Mouse (Mus musculus) heart, adult 2 months (tissue): ENCODE measurements at regions not wholly inside any gene's neighbourhood (a gene's known extent, or its start where the extent isn't known, plus 50 kb on each side); places are given as distances from the start of the nearest gene placed in this dataset.

Experiments
- DNase-seq, 2 experiments: peaks; one replicate each; pipeline ENCODE4 v3.0.0; 2021
- H3K27ac ChIP-seq: fragments of 200-600 bp; 2 replicates; pipeline ENCODE4 v1.8.1; 2022
- H3K27me3 ChIP-seq: fragments of 200-500 bp; 2 replicates; pipeline ENCODE4 v1.6.1; 2012; ENCODE audit warnings: mild to moderate bottlenecking, low read length, inconsistent platforms, mixed read lengths; ENCODE audit not compliant: control insufficient read depth, insufficient read depth
- H3K36me3 ChIP-seq: fragments of 200-500 bp; 2 replicates; pipeline ENCODE4 v1.6.1; 2012; ENCODE audit warnings: low read length, inconsistent platforms; ENCODE audit not compliant: control insufficient read depth, insufficient read depth
- H3K4me1 ChIP-seq: fragments of 200-500 bp; 2 replicates; pipeline ENCODE4 v1.6.1; 2011; ENCODE audit warnings: low read length; ENCODE audit not compliant: control insufficient read depth, insufficient read depth
- H3K4me3 ChIP-seq: fragments of 200-600 bp; 2 replicates; pipeline ENCODE4 v1.8.1; 2022
- H3K79me2 ChIP-seq: fragments of 200-500 bp; replicated peaks from 2 replicates; pipeline ENCODE4 v1.6.1; 2012; ENCODE audit warnings: mild to moderate bottlenecking, inconsistent platforms, low read length, moderate library complexity, mixed read lengths; ENCODE audit not compliant: control insufficient read depth, insufficient read depth
- H3K9ac ChIP-seq: fragments of 200-500 bp; 2 replicates; pipeline ENCODE4 v1.6.1; 2012; ENCODE audit warnings: low read depth, mild to moderate bottlenecking, control low read depth, inconsistent platforms, low read length, mixed read lengths
- CTCF ChIP-seq: fragments of 200-600 bp; IDR thresholded peaks from 2 replicates; pipeline ENCODE4 v1.8.1; 2022; ENCODE audit warnings: antibody characterized with exemption, mild to moderate bottlenecking, moderate library complexity
- EP300 ChIP-seq: fragments of 200-500 bp; IDR thresholded peaks from 2 replicates; pipeline ENCODE4 v1.6.1; 2011; ENCODE audit warnings: low read depth, low read length, control low read depth; ENCODE audit not compliant: insufficient read depth
- POLR2A ChIP-seq: fragments of 200-500 bp; IDR thresholded peaks from 2 replicates; pipeline ENCODE4 v1.6.1; 2011; ENCODE audit warnings: mild to moderate bottlenecking, low read depth, low read length, control low read depth; ENCODE audit not compliant: insufficient read depth
- WGBS: fragments of 180-500 bp; shearing (Covaris S2); methylation state at CpG from one replicate; pipeline ENCODE4 v1.1.7; 2018; 5-methylcytosine and 5-hydroxymethylcytosine counted together
- intact Hi-C: fragments of 180-260 bp; cut with DNase I; formaldehyde crosslinking; loops from one replicate; pipeline ENCODE4 v1.15.1; 2025

GRCm38 (mm10) chr12:59509857-59510256 lies 290.3 kb upstream of the Fbxo33 start:
- no peaks in the 10 kb centered on the region for H3K79me2 ChIP-seq
- H3K27ac ChIP-seq: no peak overlapping the region
- no peak for DNase-seq
- no peak overlapping the region for H3K4me3 ChIP-seq
- TF ChIP-seq POLR2A (no peak), CTCF (no peak), EP300 (no peak)
- intact Hi-C loops: no loop called here
- no peaks in the 10 kb centered on the region for H3K27me3 ChIP-seq
- H3K9ac ChIP-seq: no peak overlapping the region
- no peaks in the 10 kb centered on the region for H3K36me3 ChIP-seq
- 68% methylated on average over 4 of the region's 4 CpGs for WGBS
- no peaks in the 10 kb centered on the region for H3K4me1 ChIP-seq

GRCm38 (mm10) chr12:59509175-59509574 lies 289.6 kb upstream of the Fbxo33 start:
- H3K9ac ChIP-seq: no peak overlapping the region
- TF ChIP-seq CTCF (no peak), EP300 (no peak), POLR2A (no peak)
- intact Hi-C loops: no loop called here

DNA sequence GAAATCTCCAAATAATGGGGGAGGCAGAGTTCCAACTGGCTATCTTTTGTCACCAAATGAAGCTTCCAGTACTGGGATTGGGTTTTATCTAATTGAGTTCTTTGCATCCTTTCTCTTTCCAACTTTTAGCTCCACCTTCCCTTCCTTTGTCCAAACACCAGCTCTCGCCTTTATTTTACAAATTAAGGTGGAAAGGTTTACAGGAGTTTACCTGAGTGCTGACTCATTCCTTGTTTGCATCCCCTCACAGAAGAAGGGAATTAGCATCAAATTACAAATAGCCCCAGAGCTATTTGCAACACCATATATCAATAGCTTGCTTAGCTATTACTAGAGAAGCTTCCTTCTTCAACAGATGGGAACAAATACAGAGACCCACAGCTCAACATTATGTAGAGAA lies 287.9 kb upstream of the Fbxo33 start:
- intact Hi-C loops: no loop called here
- Histone ChIP-seq H3K27ac (no peak overlapping the region), H3K4me3 (no peak overlapping the region), H3K79me2 (no peaks in the 10 kb centered on the region), H3K36me3 (no peaks in the 10 kb centered on the region), H3K27me3 (no peaks in the 10 kb centered on the region), H3K9ac (no peak overlapping the region), H3K4me1 (no peaks in the 10 kb centered on the region)
- no peak for TF ChIP-seq EP300
- TF ChIP-seq CTCF: no peak
- TF ChIP-seq POLR2A: no peak
- DNase-seq: no peak
- 57% methylated on average over 1 of the region's 1 CpGs for WGBS

More at GRCm38 (mm10) chr12:59509175-59509574, 289.6 kb upstream of the Fbxo33 start:
- no peaks in the 10 kb centered on the region for H3K4me1 ChIP-seq
- H3K27ac ChIP-seq: no peak overlapping the region
- no peaks in the 10 kb centered on the region for H3K79me2 ChIP-seq
- no peaks in the 10 kb centered on the region for H3K36me3 ChIP-seq
- H3K4me3 ChIP-seq: no peak overlapping the region
- no peaks in the 10 kb centered on the region for H3K27me3 ChIP-seq
- 53% methylated on average over 2 of the region's 2 CpGs for whole genome bisulfite sequencing
- DNase-seq: no peak

DNA sequence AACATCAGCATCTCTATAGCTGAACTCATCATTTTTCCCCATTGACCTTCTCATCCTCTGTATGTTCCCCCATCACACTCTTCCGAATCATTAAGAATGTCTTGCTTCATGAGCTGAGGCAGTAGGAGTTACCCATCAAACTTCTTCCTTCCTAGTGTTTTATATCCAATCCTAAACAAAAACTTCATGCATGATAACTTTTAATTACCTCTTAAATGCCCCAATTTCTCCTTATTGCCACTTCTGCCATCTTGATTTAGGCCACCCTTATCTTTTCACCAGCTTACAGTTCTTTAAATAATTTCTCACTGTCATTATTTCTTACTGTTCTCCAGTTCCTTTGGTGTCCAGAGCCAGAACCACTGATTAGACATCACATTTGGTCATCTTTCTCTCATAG lies 277.9 kb upstream of the Fbxo33 start:
- 78% methylated on average over 1 of the region's 1 CpGs for WGBS
- TF ChIP-seq POLR2A (no peak), CTCF (no peak), EP300 (no peak)

GRCm38 (mm10) chr12:59488019-59488418 lies 268.5 kb upstream of the Fbxo33 start:
- no peak for DNase-seq
- H3K79me2 ChIP-seq: no peaks in the 10 kb centered on the region
- intact Hi-C loops: no loop called here
- H3K4me3 ChIP-seq: no peak overlapping the region
- H3K27me3 ChIP-seq: no peaks in the 10 kb centered on the region
- TF ChIP-seq CTCF (no peak), EP300 (no peak), POLR2A (no peak)
- no peak overlapping the region for H3K9ac ChIP-seq
- 48% methylated on average over 6 of the region's 6 CpGs for WGBS
- no peaks in the 10 kb centered on the region for H3K36me3 ChIP-seq
- no peak overlapping the region for H3K27ac ChIP-seq
- H3K4me1 ChIP-seq: no peaks in the 10 kb centered on the region

More for the DNA sequence above, 277.9 kb upstream of the Fbxo33 start:
- Histone ChIP-seq H3K27me3 (no peaks in the 10 kb centered on the region), H3K27ac (no peak overlapping the region), H3K36me3 (no peaks in the 10 kb centered on the region), H3K4me3 (no peak overlapping the region), H3K9ac (no peak overlapping the region), H3K79me2 (no peaks in the 10 kb centered on the region), H3K4me1 (no peaks in the 10 kb centered on the region)
- DNase-seq: no peak
- intact Hi-C loops: no loop called here

- 86% methylated on average over 1 of the region's 1 CpGs for WGBS
- H3K27ac ChIP-seq: no peak overlapping the region
- TF ChIP-seq CTCF (no peak), POLR2A (no peak), EP300 (no peak)
- H3K79me2 ChIP-seq: no peaks in the 10 kb centered on the region
- H3K9ac ChIP-seq: no peak overlapping the region
- H3K4me1 ChIP-seq: no peaks in the 10 kb centered on the region
- H3K36me3 ChIP-seq: no peaks in the 10 kb centered on the region
- no peak for DNase-seq
- no peak overlapping the region for H3K4me3 ChIP-seq
- no peaks in the 10 kb centered on the region for H3K27me3 ChIP-seq
- intact Hi-C loops: no loop called here
Measured at GRCm38 (mm10) chr12:59487507-59487906, 268.0 kb upstream of the Fbxo33 start.
